Mouse (Mus musculus) mouse trophoblast stem cell (cell line): ENCODE measurements around the gene Fkbp2.

ENCODE experiments used
- in situ Hi-C, 2 experiments: fragments of 300-500 bp; cut with MseI, MboI; formaldehyde crosslinking; loops; 2 replicates in 1 of 2; 3 replicates in 1 of 2; pipeline ENCODE4 v1.15.1; 2025

Gene Fkbp2

DNA sequence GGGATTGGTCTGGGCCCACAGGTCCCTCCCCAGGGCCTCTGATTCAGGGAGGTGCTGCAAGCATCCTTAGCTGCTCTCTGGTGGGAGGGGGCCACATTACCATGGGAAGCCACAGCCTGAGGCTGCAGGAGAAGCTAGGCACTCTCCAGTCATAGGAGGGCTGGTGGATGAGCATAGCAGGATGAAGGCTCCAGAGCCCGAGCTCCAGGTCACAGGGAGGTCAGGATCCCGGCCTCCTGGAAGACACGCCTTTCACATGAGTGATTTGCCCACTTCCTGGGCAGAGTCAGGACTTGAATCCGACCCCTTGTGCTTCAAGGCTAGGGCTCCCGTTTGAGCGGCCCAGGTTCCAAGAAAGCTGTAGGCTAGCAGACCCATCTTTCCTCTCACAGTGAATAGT is 8.7 kb downstream of the Fkbp2 start:
- in situ Hi-C loops: no loop called here

DNA sequence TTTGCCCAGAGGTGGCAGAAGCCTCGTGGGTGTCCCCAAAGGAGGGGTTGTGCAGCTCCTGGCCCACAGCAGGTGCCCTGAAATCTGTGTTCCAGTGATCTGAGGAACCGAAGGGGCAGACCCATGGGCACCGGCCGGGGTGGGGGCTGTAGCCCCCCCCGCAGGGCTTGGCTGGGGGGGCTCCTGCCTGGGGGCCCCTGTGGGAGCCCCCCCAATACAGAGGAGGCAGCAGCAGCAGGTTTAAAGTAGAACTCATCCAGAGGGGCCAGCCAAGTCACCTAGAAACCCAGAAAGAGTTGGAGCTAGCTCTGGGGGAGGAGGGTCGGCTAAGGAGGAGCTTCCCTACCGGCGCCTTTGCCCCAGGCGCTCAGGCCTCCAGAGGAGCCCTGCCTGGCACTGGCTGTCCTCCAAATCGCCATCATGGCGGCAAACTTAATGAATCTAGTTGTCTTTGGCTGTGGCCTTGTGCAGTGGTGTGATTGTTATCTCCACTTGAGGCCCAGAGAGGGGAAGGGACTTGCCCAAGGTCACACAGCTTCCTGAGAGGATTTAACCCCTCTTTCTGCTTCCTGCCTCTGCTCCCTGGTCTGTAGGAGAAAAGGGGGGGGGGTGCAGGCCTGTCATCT is 9.7 kb downstream of the Fkbp2 start:
- in situ Hi-C loops: no loop called here

DNA sequence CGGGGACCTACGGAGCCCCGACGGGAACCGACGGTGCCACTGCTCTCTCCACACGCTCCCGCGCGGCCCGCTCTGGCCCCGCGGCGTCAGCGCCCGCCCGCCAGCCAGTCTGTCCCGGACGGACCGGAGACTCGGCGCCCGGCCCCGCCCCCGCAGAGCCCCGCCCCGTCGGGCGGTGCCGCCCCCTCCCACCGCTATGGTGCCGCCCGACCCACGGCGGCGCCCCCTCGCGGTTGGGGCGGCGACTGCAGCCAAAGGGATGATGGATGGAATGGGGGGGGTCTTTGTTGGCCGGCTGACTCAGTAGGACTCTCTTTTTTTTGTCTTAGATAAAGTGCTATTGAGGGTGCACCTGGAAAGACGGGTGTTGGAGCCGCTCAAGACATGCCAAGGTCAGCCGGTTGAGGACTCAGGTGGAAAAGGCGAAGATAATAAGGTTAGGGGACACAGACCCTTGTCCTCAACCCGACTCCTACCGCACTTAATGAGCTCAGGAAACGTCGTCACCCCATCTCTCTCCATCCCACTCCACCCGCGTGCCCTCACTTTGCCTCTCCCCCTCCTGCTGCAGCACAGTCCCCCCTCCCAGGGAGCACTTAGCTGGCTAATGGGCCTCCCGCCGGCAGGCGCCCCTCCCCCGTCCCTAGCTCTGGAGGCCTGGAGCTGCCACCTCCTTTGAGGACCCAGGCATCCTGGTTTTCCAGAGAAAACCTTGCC is 10.5 kb downstream of the Fkbp2 start:
- in situ Hi-C loops: no loop called here

DNA sequence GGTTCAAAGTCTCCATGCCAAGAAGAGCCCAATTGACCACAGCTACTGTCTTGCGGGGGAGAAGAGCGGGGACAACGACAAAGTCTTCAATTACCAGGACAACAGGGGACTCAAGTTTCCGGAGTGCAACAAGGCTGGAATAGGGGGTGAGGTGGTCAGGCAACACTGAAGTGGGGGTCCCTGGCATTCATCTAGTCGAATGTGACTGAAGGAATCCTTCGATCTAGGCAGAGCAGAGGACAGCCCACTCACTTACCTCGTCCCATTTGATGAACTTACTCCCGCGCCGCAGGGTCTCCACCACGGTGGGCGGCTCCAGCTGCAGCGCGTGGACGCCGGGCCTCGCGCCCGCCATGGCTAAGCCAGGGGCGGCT is 11.0 kb downstream of the Fkbp2 start:
- in situ Hi-C loops: no loop called here

DNA sequence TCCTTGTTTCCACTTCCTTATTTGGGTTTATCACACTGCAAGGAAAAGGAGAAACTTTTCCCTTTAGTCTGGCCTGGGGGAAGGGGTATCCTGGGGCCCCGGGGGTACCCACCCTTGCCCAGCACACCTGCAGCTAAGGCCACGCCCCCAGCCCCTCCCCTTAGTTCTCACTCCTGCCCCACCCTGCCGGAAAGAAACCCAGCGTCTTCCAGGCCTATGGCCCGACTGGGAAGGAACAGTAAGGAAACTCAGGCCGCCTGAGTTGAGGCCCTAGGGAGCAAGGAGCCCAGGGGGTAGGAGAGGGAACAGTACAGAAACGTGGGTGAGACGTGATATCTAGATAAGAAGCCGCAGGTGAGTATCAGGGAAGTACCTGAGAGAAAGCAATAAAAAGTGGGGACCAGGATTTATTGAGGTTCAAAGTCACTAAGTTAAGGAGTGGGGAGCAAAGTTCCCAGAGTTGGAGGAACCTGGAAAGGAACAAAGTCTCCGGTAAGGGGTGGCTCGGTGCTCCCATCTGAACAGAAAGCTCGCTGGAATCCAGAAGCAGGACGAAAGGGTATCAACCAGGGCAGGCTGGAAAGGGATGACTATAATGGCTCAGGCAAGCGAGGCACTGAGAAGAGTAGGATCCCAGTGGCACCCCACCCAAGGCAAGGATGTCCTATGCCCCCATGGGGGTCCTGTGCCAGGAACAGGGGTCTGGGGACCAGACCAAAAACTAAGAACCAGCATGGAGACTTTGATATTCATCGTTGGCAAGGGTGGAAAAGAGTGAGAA is 11.6 kb downstream of the Fkbp2 start:
- in situ Hi-C loops: no loop called here

DNA sequence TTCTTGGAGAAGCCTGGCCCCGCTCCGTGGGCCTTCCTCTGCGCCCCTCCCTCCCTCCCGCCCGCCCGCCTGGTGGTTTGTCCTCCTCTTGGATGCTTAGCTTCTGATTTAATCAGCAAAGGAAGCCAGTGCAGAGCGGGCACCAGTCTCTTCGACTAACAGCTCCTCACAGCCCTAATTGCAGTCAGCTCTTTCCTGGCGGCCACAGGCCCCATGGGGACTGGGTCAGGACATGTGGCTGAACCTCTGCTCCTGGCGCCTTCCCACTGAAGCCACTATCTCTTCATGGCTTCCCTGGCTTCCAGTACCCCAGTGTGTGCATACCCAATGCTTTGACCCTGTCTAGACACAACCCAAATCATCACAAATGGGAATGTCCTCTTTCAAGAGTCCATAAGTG is 23.8 kb downstream of the Fkbp2 start:
- in situ Hi-C loops: no loop called here

DNA sequence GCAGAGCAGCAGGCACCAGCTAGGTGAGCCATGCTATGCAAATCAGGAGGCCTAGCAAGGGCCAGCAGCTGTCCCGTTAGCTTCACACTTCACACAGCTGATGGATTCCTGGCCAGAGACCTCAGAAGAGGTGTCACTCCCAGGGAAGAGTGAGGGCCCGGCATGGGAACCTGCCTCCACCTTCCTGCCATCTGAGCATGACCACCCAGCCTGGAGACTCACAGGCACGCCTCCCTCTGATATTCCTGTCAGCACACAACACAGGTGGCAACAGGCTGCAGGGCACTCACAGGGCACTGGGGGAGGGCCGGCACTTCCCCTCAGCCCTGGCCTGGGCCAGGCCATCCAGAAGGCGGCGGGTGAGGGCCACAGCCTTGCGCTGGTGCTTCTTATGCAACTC is 24.9 kb downstream of the Fkbp2 start:
- in situ Hi-C loops: no loop called here

DNA sequence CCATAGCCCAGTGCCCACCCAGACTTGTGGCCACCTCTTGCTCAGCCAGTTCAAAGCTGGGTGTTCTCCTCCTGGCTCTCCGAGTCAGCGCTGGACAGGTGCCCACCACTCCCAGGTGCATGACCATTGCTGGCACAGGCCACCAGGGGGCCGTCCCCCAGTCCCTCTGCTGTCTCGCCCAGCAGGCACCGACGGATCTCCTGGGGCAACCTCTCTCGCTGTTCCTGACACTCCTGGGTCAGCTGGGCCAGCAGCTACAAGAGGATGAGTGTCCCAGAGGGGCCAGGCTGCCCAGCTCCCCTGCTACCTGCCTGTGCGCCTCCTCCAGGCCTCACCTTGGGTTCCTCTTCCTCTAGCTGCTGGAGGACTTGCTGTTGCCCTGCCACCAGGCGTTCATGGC is 26.3 kb downstream of the Fkbp2 start:
- in situ Hi-C loops: no loop called here

DNA sequence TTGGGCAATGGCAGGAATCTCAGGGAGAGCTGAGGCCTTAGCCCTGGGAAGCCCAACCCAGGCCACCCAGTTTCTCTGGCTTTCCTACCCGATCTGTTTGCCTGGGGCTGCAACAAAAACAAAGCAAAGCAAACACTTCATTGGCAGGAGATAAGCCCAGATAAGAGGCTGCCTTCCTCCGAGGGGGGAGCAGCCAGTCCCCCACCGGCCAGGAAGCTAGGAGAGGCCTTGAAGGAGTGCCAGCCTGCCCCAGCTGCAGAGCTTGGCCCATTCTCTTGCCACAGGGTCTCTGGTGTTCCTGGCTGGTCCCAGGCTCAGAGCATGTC is 27.6 kb downstream of the Fkbp2 start:
- in situ Hi-C loops: no loop called here

DNA sequence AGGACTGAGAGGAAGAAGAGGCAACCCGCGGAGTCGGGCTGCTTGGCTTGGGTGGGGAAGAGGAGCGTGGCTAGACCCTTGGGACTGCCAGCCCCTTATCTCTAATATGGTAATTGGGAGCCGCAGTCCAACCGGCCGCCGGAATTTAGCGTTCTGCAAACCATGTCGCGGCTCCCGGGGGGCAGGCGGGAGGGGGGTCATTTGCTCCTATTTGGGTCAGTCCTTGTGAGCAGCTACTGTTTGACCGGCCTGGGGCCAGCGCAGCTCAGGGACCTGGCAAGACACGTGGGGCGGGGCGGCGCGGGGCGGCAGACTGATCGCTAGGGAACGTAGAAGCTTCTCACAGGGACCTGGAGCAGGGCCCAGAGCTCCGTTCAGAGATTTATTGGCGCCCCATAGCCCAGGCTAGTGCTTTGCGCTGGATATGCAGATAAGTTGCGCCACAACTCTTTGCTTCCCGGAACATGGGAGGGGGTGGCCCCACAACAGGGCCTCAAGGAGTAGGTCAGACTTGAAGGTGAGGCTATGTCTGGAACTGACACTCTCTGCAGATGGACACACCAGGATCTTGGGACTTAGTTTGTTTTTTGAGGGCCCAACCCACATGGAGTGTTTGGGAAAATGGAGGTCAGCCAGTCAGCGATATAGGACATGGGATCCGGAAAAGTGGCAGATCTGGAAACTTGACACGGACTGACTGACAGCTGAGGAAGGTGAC is 28.1 kb downstream of the Fkbp2 start:
- in situ Hi-C loops: no loop called here

DNA sequence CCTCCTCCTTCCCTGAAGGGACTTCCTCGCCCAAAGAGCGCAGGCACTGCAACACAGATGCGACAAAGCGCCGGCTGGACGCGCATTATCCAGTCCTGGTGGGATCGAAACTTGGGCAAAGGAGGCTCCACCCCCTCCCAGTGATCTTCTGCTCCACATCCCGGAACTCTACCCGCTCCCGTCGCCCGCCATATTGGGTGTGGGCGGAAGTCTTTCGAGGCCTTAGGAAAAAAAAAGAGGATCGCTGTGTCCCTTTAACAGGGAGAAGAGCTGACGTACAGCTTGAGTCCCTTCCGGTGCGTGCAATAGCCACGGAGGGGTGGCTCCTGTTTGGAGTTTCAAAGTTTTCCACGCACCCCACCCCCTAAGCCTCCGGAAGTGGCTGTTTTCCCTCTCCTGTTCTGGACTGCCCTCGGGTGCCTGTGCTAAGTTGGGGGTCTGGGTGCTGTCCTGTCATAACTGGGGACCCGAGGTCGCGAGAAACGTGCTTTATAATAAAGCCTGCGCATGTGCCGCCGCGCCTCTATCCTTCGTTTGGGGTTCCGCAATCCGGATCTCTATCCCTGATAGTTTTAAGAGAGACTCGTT is 28.8 kb downstream of the Fkbp2 start:
- in situ Hi-C loops: no loop called here

DNA sequence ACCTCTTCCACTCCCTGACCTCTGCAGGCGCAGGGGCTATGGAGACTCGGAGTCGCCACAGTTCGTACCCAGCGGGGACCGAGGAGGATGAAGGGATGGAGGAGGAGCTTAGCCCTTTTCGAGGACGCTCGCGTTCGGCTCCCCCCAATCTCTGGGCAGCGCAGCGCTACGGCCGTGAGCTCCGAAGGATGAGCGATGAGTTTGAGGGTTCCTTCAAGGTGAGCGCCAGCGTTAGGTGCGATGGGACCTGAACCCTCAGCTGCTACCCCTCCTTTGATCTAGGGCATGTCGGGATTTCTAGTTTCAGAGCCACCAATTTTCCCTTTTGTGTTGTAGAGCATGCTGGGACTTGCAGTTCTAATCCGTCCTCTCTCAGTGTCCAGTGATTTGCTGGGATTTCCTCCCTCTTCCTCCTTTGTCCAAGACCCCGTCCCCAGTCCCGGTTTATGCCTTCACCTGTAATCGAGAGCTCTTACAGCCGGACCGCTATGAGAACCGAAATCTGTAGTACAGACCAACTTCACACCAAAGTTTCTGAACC is 29.6 kb downstream of the Fkbp2 start:
- in situ Hi-C loops: no loop called here

DNA sequence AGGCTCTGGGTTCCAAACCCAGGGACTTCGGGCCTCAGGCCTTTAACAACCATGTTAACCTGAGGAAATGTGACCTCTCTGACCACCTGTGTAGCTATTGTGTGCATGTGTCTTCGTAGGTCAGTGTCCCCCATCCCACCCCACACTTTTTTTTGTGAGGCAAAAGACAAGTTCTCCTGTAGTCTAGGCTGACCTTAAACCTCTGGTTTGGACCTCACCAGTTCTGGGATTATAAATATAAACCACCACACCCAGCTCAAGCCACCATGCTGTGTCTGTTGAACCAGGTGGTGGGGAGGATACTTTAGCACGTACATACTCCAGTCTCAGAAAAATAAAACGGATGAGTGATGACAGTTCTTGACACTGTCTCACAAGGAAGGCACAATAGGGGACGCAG is 30.4 kb downstream of the Fkbp2 start:
- in situ Hi-C loops: no loop called here

DNA sequence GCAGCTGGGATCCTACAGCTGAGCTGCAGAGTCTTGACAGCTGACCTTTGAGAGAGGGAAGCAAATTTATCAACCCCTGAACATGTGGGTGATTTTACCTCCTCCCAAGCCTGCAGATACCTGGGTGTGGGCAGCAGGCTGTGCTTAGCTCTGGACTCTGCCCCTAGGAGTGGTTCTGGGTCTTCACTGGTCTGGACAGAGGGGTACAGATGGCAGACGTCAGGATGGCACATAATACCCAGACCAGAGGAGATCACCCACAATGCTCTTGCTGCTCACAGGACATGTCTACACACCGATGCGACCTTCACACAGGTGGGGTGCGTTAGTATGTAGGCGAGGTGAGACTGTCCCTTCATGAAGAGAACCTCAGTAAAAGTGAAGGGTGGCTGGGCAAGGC is 30.8 kb downstream of the Fkbp2 start:
- in situ Hi-C loops: no loop called here

DNA sequence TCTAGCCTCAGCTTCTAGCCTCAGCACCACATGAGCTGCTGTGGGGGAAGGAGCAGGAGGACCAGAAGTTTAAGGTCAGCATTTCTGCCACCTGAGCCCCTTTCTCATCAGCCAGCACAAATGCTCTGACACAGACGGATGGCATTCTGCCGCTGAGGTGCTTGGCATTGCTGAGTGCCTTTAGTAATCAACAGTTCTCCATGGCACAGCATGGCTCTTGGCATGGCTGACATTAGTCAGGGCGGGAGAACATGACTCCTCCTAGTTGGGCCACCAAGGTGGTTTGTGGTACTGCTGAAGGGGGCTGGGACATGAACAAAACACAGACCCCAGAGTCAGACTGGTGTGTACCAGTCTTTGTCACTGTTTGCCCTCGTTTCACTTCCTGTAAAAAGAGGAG is 32.1 kb downstream of the Fkbp2 start:
- in situ Hi-C loops: no loop called here

DNA sequence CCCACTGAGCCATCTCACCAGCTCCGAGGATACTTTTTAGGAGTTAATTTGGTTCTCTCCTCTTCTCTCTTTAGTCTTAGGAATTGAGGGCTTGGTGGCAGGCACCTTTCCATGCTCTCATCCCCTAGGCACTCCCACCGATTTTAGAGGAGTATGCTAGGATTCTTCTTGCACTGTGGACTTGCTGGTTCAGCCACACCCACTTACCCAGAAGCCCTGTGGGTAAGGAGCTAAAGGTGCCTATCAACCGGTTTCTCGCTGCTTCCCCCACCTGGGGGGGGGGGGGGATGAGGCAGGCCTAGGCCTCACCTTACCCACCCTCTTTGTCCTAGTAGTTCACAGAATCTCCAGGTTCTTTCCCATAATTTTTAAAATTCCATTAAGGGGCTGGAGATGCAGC is 32.6 kb downstream of the Fkbp2 start:
- in situ Hi-C loops: no loop called here

DNA sequence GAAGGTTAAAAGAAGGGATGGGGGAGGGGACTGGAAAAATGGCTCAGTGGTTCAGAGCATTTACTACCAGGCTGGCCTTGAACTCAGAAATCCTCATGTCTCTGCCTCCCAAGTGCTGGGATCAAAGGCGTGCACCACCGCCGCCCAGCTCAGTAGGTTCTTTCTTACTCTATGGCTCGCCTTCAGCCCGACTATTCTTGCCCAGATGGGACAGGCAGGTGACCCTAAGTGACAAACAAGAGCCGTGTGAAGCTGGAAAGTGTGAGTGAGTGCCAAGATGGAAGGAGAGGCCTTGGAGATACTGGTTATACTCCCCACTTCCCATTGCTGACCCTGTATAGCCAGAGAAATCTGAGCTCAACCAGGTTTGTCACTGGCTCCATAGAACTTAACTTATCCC is 36.6 kb downstream of the Fkbp2 start:
- in situ Hi-C loops: no loop called here

DNA sequence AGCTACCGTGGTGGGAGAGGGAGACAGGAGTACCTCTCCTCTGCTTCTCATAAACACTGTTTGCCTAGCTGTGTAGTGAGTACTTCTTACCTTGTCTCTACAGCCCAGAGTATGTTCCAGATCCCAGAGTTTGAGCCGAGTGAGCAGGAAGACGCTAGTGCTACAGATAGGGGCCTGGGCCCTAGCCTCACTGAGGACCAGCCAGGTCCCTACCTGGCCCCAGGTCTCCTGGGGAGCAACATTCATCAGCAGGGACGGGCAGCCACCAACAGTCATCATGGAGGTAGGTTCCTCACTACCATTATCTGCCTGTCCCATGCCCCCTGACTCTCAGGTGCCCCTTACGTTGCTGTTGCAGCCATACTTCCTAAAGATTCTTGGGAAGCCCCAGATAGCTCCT is 37.5 kb downstream of the Fkbp2 start:
- in situ Hi-C loops: no loop called here

DNA sequence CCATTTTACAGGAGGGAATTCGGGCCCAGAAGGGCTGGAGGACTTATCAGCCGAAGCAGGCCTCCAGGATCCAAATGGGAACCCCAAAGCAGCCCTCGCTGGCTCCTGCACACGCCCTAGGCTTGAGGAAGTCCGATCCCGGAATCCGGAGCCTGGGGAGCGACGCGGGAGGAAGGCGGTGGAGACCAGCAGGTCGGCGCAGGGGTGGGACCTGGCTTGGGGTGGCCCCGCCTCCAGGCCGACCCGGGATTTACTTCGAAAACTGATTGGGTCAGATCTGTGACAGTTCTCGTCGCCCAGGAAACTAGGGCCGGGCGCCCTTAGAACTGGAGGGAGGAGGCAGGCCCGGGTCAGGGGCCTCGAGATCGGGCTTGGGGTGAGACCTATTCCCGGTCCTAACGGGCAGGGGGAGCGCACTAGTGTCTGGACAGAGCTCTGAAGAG is 38.0 kb downstream of the Fkbp2 start, which contains the start of gene Gpr137:
Gpr137 (minus strand) TSS at position 232 of the 443 bp plus-strand sequence.
- in situ Hi-C loops: no loop called here

DNA sequence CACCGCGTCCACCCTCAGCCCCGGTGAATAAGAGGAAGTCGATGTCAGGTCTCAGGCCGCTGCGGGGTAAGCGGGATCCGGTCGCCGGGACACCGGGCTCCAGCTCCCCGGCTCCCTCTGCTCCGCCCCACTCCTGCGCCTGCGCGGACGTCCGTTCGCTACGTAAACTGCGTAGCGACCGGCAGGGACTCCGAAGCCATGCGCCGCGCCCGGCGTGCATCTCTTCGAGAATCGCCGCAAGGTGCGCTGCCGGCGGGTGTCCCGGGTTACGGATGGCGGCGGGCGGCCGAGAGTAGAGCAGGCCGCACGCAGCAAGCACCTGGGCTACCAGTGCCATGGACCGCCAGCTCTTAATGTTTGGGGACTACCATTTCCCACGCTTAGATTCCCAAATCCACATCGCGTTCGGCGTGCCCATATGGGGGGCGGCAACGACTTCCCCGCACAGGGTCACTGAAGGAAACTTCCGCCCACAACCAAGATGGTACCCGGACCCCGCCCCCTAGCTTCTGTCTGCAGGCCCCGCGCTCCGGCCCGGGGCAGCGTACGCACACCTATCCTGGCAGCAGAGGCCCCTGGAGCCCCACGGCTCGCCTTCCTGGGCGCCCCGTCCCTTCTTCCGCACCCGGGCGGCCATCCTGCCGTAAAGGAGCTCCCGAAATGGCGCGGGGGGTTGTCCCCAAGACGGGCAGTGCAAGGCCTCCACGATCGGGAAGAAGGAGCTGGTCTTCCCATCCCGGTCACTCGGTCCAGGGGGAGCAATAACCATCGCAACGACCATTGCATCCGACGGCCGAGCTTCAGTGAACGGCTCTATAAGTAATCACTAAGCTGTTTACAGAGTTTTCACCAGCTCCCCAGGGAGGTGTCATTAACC is 38.7 kb downstream of the Fkbp2 start, which contains the start of gene Bad:
Bad (plus strand) TSS at position 490 of the 877 bp plus-strand sequence.
- in situ Hi-C loops: no loop called here
